Mouse (Mus musculus): ENCODE measurements around the gene Dnah11. TPM values are rescaled to one million over a fixed set of nuclear protein-coding genes. Genes with fewer than 3 reads are reported as not detected.

Gene Dnah11
- polyA plus RNA-seq, 1 experiment from 2014 or later, result 0.74 TPM

GRCm38 (mm10) chr12:118184731-118185130 lies 14.1 kb downstream of the Dnah11 start:
- ATAC-seq (ENCODE audit: low FRiP score), result no peak
- no peak overlapping the region for H3K9ac ChIP-seq
- no peak overlapping the region for H3K4me3 ChIP-seq (replicated peaks; ENCODE audit: low read length)
- H3K27ac ChIP-seq, result no peak overlapping the region
- DNase-seq (ENCODE audit: low spot score), result no peak
- H3K36me3 ChIP-seq (replicated peaks; ENCODE audit: control insufficient read depth, insufficient read depth), result no peaks in the 10 kb centered on the region
- 76% methylated on average over 1 of the region's 1 CpGs for WGBS
- peaks cover 19% of the 10 kb centered on the region; the same call in 1 of the 2 replicates for H3K27me3 ChIP-seq (ENCODE audit: control insufficient read depth, insufficient read depth, low read length)
- no peaks in the 10 kb centered on the region; the same call in 1 of the 2 replicates for H3K4me1 ChIP-seq (replicated peaks; ENCODE audit: control insufficient read depth, insufficient read depth, low read length)
- H3K9me3 ChIP-seq (ENCODE audit: control insufficient read depth, low read length), result no peaks in the 10 kb centered on the region
- no peak overlapping the region for H3K4me2 ChIP-seq (replicated peaks)

GRCm38 (mm10) chr12:118177756-118178155 lies 21.1 kb downstream of the Dnah11 start:
- Histone ChIP-seq H3K9ac (no peak overlapping the region), H3K4me2 (replicated peaks) (no peak overlapping the region), H3K4me3 (replicated peaks; ENCODE audit: low read length) (no peak overlapping the region), H3K9me3 (ENCODE audit: control insufficient read depth, low read length) (no peaks in the 10 kb centered on the region), H3K27me3 (ENCODE audit: control insufficient read depth, insufficient read depth, low read length) (0 out of 2 replicates have a peak, but pooled peaks cover 3% of the 10 kb centered on the region), H3K36me3 (replicated peaks; ENCODE audit: control insufficient read depth, insufficient read depth) (no peaks in the 10 kb centered on the region), H3K4me1 (replicated peaks; ENCODE audit: control insufficient read depth, insufficient read depth, low read length) (no peaks in the 10 kb centered on the region), H3K27ac (no peak overlapping the region)
- no peak for ATAC-seq (ENCODE audit: low FRiP score)
- no peak for DNase-seq (ENCODE audit: low spot score)
- 90% methylated on average over 5 of the region's 5 CpGs for WGBS

- no peak overlapping the region for H3K4me3 ChIP-seq (replicated peaks; ENCODE audit: low read length)
- DNase-seq (ENCODE audit: low spot score), result no peak
- H3K4me1 ChIP-seq (replicated peaks; ENCODE audit: control insufficient read depth, insufficient read depth, low read length), result no peaks in the 10 kb centered on the region
- ATAC-seq (ENCODE audit: low FRiP score), result no peak
- no peak overlapping the region for H3K9ac ChIP-seq
- H3K27me3 ChIP-seq (ENCODE audit: control insufficient read depth, insufficient read depth, low read length), result no peaks in the 10 kb centered on the region
- H3K27ac ChIP-seq, result no peak overlapping the region
- H3K36me3 ChIP-seq (replicated peaks; ENCODE audit: control insufficient read depth, insufficient read depth), result no peaks in the 10 kb centered on the region
- no peak overlapping the region for H3K4me2 ChIP-seq (replicated peaks)
- 26% methylated on average over 4 of the region's 4 CpGs for WGBS
- no peaks in the 10 kb centered on the region for H3K9me3 ChIP-seq (ENCODE audit: control insufficient read depth, low read length)
Observed at GRCm38 (mm10) chr12:118164785-118165184, 34.1 kb downstream of the Dnah11 start.

GRCm38 (mm10) chr12:118156986-118157385 lies 41.9 kb downstream of the Dnah11 start:
- Histone ChIP-seq H3K9ac (no peak overlapping the region), H3K4me2 (replicated peaks) (no peak overlapping the region), H3K9me3 (ENCODE audit: control insufficient read depth, low read length) (no peaks in the 10 kb centered on the region), H3K27me3 (ENCODE audit: control insufficient read depth, insufficient read depth, low read length) (no peaks in the 10 kb centered on the region), H3K4me3 (replicated peaks; ENCODE audit: low read length) (no peak overlapping the region), H3K36me3 (replicated peaks; ENCODE audit: control insufficient read depth, insufficient read depth) (no peaks in the 10 kb centered on the region), H3K27ac (no peak overlapping the region), H3K4me1 (replicated peaks; ENCODE audit: control insufficient read depth, insufficient read depth, low read length) (no peaks in the 10 kb centered on the region)
- ATAC-seq (ENCODE audit: low FRiP score) (no peak), DNase-seq (ENCODE audit: low spot score) (no peak)
- WGBS, result 86% methylated on average over 5 of the region's 5 CpGs

- H3K4me2 ChIP-seq (replicated peaks), result no peak overlapping the region
- H3K4me1 ChIP-seq (replicated peaks; ENCODE audit: control insufficient read depth, insufficient read depth, low read length), result no peaks in the 10 kb centered on the region
- no peak for DNase-seq (ENCODE audit: low spot score)
- no peaks in the 10 kb centered on the region for H3K36me3 ChIP-seq (replicated peaks; ENCODE audit: control insufficient read depth, insufficient read depth)
- ATAC-seq (ENCODE audit: low FRiP score), result no peak
- no peak overlapping the region for H3K27ac ChIP-seq
- no peaks in the 10 kb centered on the region for H3K9me3 ChIP-seq (ENCODE audit: control insufficient read depth, low read length)
- no peak overlapping the region for H3K4me3 ChIP-seq (replicated peaks; ENCODE audit: low read length)
- WGBS, result 76% methylated on average over 2 of the region's 2 CpGs
- H3K27me3 ChIP-seq (ENCODE audit: control insufficient read depth, insufficient read depth, low read length), result no peaks in the 10 kb centered on the region
- no peak overlapping the region for H3K9ac ChIP-seq
Observed at GRCm38 (mm10) chr12:118147521-118148033, 51.3 kb downstream of the Dnah11 start.

GRCm38 (mm10) chr12:118128116-118128515 lies 70.7 kb downstream of the Dnah11 start:
- WGBS, result 92% methylated on average over 4 of the region's 4 CpGs
- ATAC-seq (ENCODE audit: low FRiP score) (no peak), DNase-seq (ENCODE audit: low spot score) (no peak)
- Histone ChIP-seq H3K4me1 (replicated peaks; ENCODE audit: control insufficient read depth, insufficient read depth, low read length) (no peaks in the 10 kb centered on the region), H3K4me3 (replicated peaks; ENCODE audit: low read length) (no peak overlapping the region), H3K27ac (no peak overlapping the region), H3K9ac (no peak overlapping the region), H3K9me3 (ENCODE audit: control insufficient read depth, low read length) (no peaks in the 10 kb centered on the region), H3K4me2 (replicated peaks) (no peak overlapping the region), H3K36me3 (replicated peaks; ENCODE audit: control insufficient read depth, insufficient read depth) (no peaks in the 10 kb centered on the region), H3K27me3 (ENCODE audit: control insufficient read depth, insufficient read depth, low read length) (no peaks in the 10 kb centered on the region)

- no peaks in the 10 kb centered on the region for H3K27me3 ChIP-seq (ENCODE audit: control insufficient read depth, insufficient read depth, low read length)
Observed at GRCm38 (mm10) chr12:118119668-118120067, 79.2 kb downstream of the Dnah11 start.

GRCm38 (mm10) chr12:118112599-118112998 lies 86.2 kb downstream of the Dnah11 start:
- Histone ChIP-seq H3K4me3 (replicated peaks; ENCODE audit: low read length) (no peak overlapping the region), H3K4me2 (replicated peaks) (no peak overlapping the region), H3K36me3 (replicated peaks; ENCODE audit: control insufficient read depth, insufficient read depth) (no peaks in the 10 kb centered on the region), H3K27ac (no peak overlapping the region), H3K9ac (no peak overlapping the region), H3K27me3 (ENCODE audit: control insufficient read depth, insufficient read depth, low read length) (no peaks in the 10 kb centered on the region), H3K9me3 (ENCODE audit: control insufficient read depth, low read length) (no peaks in the 10 kb centered on the region), H3K4me1 (replicated peaks; ENCODE audit: control insufficient read depth, insufficient read depth, low read length) (no peaks in the 10 kb centered on the region)
- ATAC-seq (ENCODE audit: low FRiP score) (no peak), DNase-seq (ENCODE audit: low spot score) (no peak)
- 86% methylated on average over 8 of the region's 8 CpGs for WGBS

More at GRCm38 (mm10) chr12:118119668-118120067, 79.2 kb downstream of the Dnah11 start:
- DNase-seq (ENCODE audit: low spot score) (no peak), ATAC-seq (ENCODE audit: low FRiP score) (no peak)
- H3K9me3 ChIP-seq (ENCODE audit: control insufficient read depth, low read length), result no peaks in the 10 kb centered on the region
- H3K9ac ChIP-seq, result no peak overlapping the region
- no peaks in the 10 kb centered on the region for H3K4me1 ChIP-seq (replicated peaks; ENCODE audit: control insufficient read depth, insufficient read depth, low read length)
- H3K27ac ChIP-seq, result no peak overlapping the region
- H3K4me3 ChIP-seq (replicated peaks; ENCODE audit: low read length), result no peak overlapping the region
- WGBS, result 98% methylated on average over 3 of the region's 3 CpGs
- no peaks in the 10 kb centered on the region for H3K36me3 ChIP-seq (replicated peaks; ENCODE audit: control insufficient read depth, insufficient read depth)
- H3K4me2 ChIP-seq (replicated peaks), result no peak overlapping the region

- H3K9ac ChIP-seq, result no peak overlapping the region
- DNase-seq (ENCODE audit: low spot score) (no peak), ATAC-seq (ENCODE audit: low FRiP score) (no peak)
- H3K9me3 ChIP-seq (ENCODE audit: control insufficient read depth, low read length), result no peaks in the 10 kb centered on the region
- no peak overlapping the region for H3K4me2 ChIP-seq (replicated peaks)
- H3K4me1 ChIP-seq (replicated peaks; ENCODE audit: control insufficient read depth, insufficient read depth, low read length), result no peaks in the 10 kb centered on the region
- no peak overlapping the region for H3K4me3 ChIP-seq (replicated peaks; ENCODE audit: low read length)
- H3K27ac ChIP-seq, result no peak overlapping the region
- H3K27me3 ChIP-seq (ENCODE audit: control insufficient read depth, insufficient read depth, low read length), result no peaks in the 10 kb centered on the region
- WGBS, result 85% methylated on average over 3 of the region's 3 CpGs
- no peaks in the 10 kb centered on the region for H3K36me3 ChIP-seq (replicated peaks; ENCODE audit: control insufficient read depth, insufficient read depth)
Observed at GRCm38 (mm10) chr12:118111896-118112295, 86.9 kb downstream of the Dnah11 start.

GRCm38 (mm10) chr12:118107719-118108118 lies 91.1 kb downstream of the Dnah11 start:
- Histone ChIP-seq H3K4me2 (replicated peaks) (no peak overlapping the region), H3K9me3 (ENCODE audit: control insufficient read depth, low read length) (no peaks in the 10 kb centered on the region), H3K27me3 (ENCODE audit: control insufficient read depth, insufficient read depth, low read length) (peaks cover 23% of the 10 kb centered on the region), H3K36me3 (replicated peaks; ENCODE audit: control insufficient read depth, insufficient read depth) (no peaks in the 10 kb centered on the region), H3K27ac (no peak overlapping the region), H3K4me3 (replicated peaks; ENCODE audit: low read length) (no peak overlapping the region), H3K4me1 (replicated peaks; ENCODE audit: control insufficient read depth, insufficient read depth, low read length) (no peaks in the 10 kb centered on the region), H3K9ac (no peak overlapping the region)
- ATAC-seq (ENCODE audit: low FRiP score) (no peak), DNase-seq (ENCODE audit: low spot score) (no peak)
- 26% methylated on average over 1 of the region's 1 CpGs for WGBS

All from hindbrain, embryonic 14.5 days (tissue).